Mouse (Mus musculus) R1 (cell line): ENCODE results near the gene Polr2e.
"Not testable (repeated sequence)": the region's sequence is repeated elsewhere in the genome, so short reads cannot be mapped to it uniquely, and the experiment has no call there.

Experiments used
- DNase-seq: peaks from one replicate; pipeline ENCODE4 v3.0.0-alpha.2; 2018; ENCODE audit warnings: low read depth, low spot score

The Polr2e gene

GRCm38 (mm10) chr10:80057683-80058326 is 18.2 kb upstream of the Polr2e start:
- DNase-seq: no peak

DNA sequence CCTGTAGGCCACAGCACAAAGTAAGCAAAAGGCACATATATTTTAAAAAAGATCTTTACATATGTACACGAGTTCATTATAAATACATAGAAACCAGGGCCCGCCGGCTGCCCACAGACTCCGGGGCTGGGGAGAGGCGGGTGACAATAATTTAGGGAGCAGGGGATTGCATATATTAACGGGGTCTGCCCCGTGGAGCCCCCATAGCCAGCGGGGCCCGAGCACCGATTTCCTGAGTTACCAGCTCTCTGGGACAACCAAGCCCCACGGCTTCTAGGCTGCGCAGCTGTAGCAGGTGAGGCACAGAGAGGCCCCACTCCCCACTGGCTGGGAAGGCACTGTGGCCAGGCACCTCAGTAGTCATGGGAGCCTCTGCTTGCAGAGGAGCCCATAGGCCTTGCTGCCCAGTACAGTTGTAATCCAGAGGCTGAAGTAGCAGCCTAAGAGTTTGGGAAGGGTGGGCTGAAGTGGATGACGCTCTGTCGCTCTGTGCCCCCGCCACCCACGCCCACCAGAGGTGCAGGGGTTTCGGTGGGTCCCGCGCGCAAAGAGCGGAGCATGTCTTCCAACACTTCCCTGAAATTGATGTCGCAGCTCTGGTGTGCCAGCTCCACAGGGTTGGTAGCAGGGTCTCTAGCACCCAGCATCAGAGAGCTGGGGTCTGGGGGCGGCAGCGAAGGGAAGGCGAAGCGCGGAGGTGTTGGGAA is 17.5 kb upstream of the Polr2e start:
- no peak for DNase-seq

GRCm38 (mm10) chr10:80056506-80056905 is 16.9 kb upstream of the Polr2e start:
- DNase-seq: no peak

DNA sequence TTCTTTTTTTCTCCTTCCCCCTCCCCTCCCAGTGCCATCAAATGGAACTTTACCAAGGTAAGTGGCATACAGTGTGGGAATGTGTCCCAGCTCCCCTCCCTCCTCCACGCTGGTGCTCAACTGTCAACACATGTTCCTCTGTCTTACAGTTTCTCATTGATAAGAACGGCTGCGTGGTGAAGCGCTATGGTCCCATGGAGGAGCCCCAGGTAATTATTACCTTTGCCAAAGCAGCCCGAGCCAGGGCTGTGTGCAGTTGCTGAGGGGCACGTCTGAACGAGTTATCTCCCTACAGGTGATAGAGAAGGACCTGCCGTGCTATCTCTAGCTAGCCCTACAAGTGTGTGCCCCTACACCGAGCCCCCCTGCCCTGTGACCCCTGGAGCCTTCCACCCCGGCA is 16.3 kb upstream of the Polr2e start:
- no peak for DNase-seq

- DNase-seq: no peak
These were observed 15.8 kb upstream of the Polr2e start for GRCm38 (mm10) chr10:80055364-80055763.

DNA sequence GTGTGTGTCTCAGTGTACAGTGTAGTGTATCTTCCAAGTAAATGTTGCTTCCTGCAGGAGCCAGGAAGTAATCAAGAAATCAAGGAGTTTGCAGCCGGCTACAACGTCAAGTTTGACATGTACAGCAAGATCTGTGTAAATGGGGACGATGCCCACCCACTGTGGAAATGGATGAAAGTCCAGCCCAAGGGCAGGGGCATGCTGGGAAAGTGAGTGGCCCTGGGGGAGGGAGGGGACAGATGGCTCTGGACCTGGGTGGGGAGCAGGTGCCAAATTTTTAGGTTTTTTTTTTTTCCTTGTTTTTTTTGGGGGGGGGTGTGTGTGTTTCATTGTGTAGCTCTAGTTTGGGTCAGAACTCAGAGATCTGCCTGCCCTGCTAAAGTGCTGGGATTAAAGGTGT is 15.3 kb upstream of the Polr2e start:
- not testable (repeated sequence) for DNase-seq

DNA sequence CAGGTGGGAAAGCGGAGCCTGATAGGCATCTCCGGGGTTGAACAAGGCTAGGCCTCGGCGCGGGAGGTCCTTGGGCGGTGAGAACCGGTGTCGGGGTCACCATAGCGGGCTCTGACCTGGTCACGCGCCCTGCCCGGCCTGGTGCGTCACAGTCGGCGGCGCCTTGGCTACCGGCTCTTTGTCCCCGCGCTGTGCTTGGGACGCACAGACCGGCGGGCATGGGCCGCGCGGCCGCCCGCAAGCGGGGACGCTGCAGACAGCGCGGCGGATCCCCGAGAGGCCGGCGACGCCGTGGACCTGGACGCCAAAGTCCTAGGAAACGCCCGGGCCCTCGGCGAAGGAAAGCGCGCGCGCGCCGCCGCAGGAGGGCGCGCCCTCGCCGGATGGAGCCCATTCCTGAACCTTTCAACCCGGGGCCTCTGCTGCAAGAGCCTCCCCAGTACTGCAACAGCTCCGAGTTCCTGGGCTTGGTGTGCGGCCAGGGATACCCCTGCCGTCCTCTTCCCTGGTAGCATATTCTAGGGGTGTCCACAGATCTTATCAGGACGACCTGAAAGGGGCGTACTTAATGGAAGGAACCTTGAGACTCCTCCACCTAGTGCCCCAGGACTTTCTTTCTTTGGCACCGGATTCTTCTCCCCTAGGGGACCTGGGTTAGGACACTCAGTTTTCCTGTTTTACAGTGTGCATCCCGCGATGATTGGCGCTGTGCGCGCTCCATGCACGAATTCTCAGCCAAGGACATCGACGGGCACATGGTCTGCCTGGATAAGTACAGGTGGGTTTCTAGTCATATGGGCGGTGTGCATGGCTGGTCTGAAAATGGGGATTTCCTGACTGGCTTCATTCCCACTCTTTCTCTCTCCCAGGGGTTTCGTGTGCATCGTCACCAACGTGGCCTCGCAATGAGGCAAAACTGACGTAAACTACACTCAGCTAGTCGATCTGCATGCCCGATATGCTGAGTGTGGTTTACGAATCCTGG is 14.5 kb upstream of the Polr2e start:
- DNase-seq: peak; percentile 67

DNA sequence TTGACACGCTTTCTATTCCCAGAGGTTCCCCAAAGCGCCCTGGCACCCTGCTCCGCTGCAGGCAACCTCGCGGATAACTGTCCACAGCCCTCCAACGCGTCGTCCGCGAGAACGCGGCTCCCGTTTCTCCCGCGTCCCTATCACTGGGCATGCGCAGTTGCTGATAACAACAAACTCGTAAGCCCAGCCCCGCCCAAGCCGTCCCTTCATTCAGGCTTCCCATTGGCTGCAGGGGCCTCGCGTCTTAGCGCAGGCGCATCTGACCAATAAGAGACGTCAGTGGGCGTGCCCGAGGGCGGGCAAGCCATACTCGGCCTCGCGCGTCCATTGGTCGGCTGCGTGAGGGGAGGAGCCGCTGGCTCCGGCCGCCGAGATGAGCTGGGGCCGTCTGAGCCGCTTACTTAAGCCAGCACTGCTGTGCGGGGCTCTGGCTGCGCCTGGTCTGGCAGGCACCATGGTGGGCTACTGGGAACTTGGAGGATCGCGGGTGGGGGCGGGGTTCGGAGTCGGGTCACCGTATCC is 13.7 kb upstream of the Polr2e start:
- DNase-seq: peak; percentile 100

GRCm38 (mm10) chr10:80052374-80052764 is 12.8 kb upstream of the Polr2e start:
- no peak for DNase-seq

GRCm38 (mm10) chr10:80051618-80052373 is 12.2 kb upstream of the Polr2e start:
- peak; percentile 94 for DNase-seq

GRCm38 (mm10) chr10:80050885-80051617 is 11.5 kb upstream of the Polr2e start:
- DNase-seq: peak; percentile 100

- DNase-seq: peak; percentile 70
These were observed 10.6 kb upstream of the Polr2e start for GRCm38 (mm10) chr10:80050244-80050643.

DNA sequence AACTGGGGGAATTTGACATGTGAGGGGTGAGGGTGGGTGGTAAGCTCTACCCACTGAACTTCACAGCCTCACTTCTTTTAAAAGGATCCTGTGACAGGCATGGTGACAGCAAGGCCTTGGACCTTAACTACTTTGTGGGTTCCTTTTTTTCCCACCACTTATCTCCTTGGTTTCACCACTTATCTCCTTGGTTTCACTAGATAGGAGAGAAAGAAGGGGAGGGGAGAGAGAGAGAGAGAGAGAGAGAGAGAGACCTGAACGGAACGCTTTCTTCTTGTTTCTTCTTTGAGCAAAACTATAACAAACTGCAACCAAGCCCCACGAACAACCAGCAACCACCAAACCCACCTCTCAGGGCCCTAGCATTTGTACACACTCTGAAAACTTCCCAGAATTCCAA is 9.2 kb upstream of the Polr2e start:
- peak; percentile 67 for DNase-seq

GRCm38 (mm10) chr10:80048396-80048795 is 8.8 kb upstream of the Polr2e start:
- no peak for DNase-seq

DNA sequence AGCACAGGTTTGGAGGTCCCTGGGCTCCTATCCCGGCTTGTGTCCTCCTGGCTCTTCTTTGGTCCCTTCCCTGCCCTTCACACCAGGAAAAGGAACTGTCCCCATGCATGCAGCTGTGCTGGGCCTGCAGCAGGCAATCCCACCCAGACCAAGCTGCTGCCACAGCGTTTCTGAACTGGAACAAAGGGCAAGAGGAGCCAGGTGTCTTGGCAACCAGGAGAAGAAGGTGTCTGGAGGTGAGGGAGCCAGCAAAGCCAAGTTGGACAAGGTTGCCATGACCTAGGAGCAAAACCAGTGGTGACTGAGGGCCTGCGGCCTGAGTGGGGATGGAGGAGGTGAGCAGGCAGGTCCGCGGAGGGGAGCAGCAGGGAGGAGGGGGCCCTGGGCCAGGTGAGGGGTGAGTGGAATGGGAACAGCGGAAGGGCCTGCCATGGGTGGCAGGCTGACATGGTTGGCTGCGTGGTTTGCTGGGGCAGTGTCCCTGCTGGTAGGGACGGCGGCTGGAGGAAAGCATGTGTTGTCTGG is 7.5 kb upstream of the Polr2e start, which contains the start of gene Gpx4:
Gpx4 (plus strand) TSS at position 126 of the 525 bp plus-strand sequence.
- no peak for DNase-seq

GRCm38 (mm10) chr10:80045766-80046165 is 6.2 kb upstream of the Polr2e start:
- DNase-seq: peak; percentile 93

DNA sequence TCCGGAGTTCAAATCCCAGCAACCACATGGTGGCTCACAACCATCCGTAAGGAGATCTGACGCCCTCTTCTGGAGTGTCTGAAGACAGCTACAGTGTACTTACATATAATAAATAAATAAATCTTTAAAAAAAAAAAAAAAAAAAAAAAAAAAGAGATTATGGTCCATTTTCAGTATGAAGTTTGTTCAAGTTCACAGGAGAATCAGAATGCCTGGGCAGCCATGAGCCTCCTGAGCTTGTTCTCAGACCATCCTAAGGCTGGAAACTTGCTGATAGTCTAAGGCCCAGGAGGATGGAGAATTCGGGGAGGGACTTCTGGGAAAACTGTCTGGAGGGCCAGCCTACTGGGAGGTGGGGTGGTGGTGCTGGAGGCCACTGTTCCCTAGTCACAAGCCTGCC is 5.8 kb upstream of the Polr2e start:
- not testable (repeated sequence) for DNase-seq

DNA sequence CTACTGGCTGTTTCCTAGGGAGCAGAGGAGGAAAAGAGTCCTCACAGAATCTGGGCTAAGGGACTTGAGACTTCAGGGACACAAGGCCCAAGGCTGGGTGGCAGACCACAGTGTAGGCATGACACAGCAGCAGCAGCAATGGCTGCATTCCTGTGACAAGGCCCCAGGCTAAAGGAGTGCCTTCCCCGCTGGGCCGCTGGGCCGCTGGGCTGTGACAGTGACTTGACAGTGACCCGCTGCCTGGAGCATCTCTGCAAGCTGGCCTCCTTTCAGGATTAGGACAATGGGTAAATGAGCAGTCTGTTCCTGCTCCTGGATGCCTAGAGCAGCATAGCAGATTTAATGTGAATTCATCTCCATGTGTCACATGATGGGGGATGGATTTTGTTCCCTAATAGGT is 4.5 kb upstream of the Polr2e start:
- no peak for DNase-seq

DNA sequence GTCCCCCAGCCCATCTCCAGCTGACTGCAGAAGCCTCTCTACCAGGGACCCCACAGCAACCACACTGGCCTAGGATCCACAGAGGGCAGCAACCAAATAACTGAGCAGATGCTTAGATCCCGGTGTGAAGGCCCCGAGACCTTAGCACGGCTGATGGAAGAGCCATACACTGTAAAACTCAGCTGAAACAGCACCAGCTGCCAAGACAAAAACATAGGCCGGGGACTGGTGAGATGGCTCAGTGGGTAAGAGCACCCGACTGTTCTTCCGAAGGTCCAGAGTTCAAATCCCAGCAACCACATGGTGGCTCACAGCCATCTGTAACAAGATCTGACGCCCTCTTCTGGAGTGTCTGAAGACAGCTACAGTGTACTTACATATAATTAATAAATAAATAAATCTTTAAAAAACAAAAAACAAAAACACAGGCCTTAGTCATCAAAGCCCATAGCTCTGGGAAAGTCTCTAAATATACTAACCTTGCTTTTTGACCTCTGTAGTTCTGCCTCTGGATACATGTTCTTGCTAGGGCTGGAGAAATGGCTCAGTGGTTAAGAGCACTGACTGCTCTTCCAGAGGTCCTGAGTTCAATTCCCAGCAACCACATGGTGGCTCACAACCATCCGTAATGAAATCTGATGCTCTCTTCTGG is 1.9 kb upstream of the Polr2e start:
- DNase-seq: not testable (repeated sequence)

DNA sequence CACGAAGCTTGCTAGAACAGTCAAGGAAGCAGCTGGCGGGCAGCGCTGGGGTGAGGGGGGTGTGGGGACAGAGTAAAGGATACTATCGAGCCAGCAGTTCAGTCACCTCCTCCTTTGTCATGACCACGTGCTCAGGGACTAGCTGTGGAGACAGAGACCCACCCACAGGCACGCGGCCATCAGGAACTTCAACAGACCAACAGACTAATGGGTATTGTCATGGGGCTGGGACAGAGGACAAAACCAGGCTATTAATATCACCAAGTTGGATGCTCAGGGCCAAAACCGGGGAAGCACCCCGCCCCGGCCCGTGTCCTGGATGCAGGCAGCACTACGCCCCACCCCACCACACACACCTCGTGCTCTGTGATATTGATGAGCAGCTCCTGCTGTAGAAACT is 2.8 kb downstream of the Polr2e start:
- DNase-seq: no peak
